Mouse (Mus musculus): ENCODE data around the gene Clip3. TPM values are rescaled to one million over a fixed set of nuclear protein-coding genes. Genes with fewer than 3 reads are reported as not detected.

The Clip3 gene
- polyA plus RNA-seq, 1 experiment: 3.3 TPM

- no peaks in the 10 kb centered on the region for H3K4me1 ChIP-seq (replicated peaks; ENCODE audit: control insufficient read depth, insufficient read depth, low read length)
- H3K27me3 ChIP-seq (ENCODE audit: control insufficient read depth, insufficient read depth, low read length): no peaks in the 10 kb centered on the region
- no peak for DNase-seq
- no peak overlapping the region for H3K27ac ChIP-seq (ENCODE audit: control insufficient read depth, insufficient read depth, low read length)
- WGBS: 89% methylated on average over 4 of the region's 4 CpGs
- TF ChIP-seq POLR2A (IDR thresholded peaks at IDR 0.05; ENCODE audit: control insufficient read depth, extremely low read depth, insufficient read depth, low read length, poor library complexity) (no peak), CTCF (IDR thresholded peaks at IDR 0.05; ENCODE audit: borderline replicate concordance, control insufficient read depth, extremely low read depth, insufficient read depth, low read length, poor library complexity) (no peak)
- H3K36me3 ChIP-seq (ENCODE audit: control insufficient read depth, insufficient read depth, low read length): no peaks in the 10 kb centered on the region; the same call in 1 of the 2 replicates
- no peak overlapping the region for H3K4me3 ChIP-seq (ENCODE audit: control insufficient read depth, insufficient read depth, low read length)
Observed at GRCm38 (mm10) chr7:30269641-30270040, 21.9 kb upstream of the Clip3 start.

GRCm38 (mm10) chr7:30274383-30274782, 17.1 kb upstream of the Clip3 start:
- H3K4me1 ChIP-seq (replicated peaks; ENCODE audit: control insufficient read depth, insufficient read depth, low read length): no peaks in the 10 kb centered on the region
- DNase-seq: no peak
- H3K27me3 ChIP-seq (ENCODE audit: control insufficient read depth, insufficient read depth, low read length): no peaks in the 10 kb centered on the region
- no peak overlapping the region for H3K4me3 ChIP-seq (ENCODE audit: control insufficient read depth, insufficient read depth, low read length)
- TF ChIP-seq POLR2A (IDR thresholded peaks at IDR 0.05; ENCODE audit: control insufficient read depth, extremely low read depth, insufficient read depth, low read length, poor library complexity) (no peak), CTCF (IDR thresholded peaks at IDR 0.05; ENCODE audit: borderline replicate concordance, control insufficient read depth, extremely low read depth, insufficient read depth, low read length, poor library complexity) (no peak)
- H3K27ac ChIP-seq (ENCODE audit: control insufficient read depth, insufficient read depth, low read length): no peak overlapping the region
- 94% methylated on average over 6 of the region's 6 CpGs for WGBS
- H3K36me3 ChIP-seq (ENCODE audit: control insufficient read depth, insufficient read depth, low read length): no peaks in the 10 kb centered on the region; the same call in 1 of the 2 replicates

GRCm38 (mm10) chr7:30278911-30279310, 12.6 kb upstream of the Clip3 start:
- WGBS: 64% methylated on average over 2 of the region's 2 CpGs

DNA sequence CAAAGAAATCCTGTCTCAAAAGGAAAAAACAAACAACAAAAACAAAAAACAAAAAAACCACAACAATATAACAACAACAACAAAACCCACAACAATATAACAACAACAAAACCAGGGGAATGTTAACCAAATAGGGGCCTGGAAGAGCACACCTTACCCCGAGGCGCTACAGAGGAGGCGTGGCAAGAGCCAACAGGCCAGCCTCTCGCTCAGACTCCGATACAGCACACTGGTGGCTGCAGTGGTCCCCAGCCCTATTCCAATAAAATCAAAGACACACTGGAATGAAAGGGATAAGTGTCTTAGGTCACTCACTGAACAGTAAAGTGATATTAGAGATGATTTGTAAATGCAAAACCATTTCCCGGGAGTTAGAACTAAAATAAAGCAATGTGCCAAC, 12.0 kb upstream of the Clip3 start:
- peaks cover 9% of the 10 kb centered on the region for H3K4me1 ChIP-seq (replicated peaks; ENCODE audit: control insufficient read depth, insufficient read depth, low read length)
- no peaks in the 10 kb centered on the region for H3K36me3 ChIP-seq (ENCODE audit: control insufficient read depth, insufficient read depth, low read length)
- H3K27ac ChIP-seq (ENCODE audit: control insufficient read depth, insufficient read depth, low read length): no peak overlapping the region
- H3K27me3 ChIP-seq (ENCODE audit: control insufficient read depth, insufficient read depth, low read length): no peaks in the 10 kb centered on the region
- no peak for TF ChIP-seq CTCF (IDR thresholded peaks at IDR 0.05; ENCODE audit: borderline replicate concordance, control insufficient read depth, extremely low read depth, insufficient read depth, low read length, poor library complexity)
- no peak for TF ChIP-seq POLR2A (IDR thresholded peaks at IDR 0.05; ENCODE audit: control insufficient read depth, extremely low read depth, insufficient read depth, low read length, poor library complexity)
- no peak for DNase-seq
- WGBS: 3% methylated on average over 6 of the region's 6 CpGs
- peak overlapping the region; percentile 61 for H3K4me3 ChIP-seq (ENCODE audit: control insufficient read depth, insufficient read depth, low read length)

More at GRCm38 (mm10) chr7:30278911-30279310, 12.6 kb upstream of the Clip3 start:
- DNase-seq: no peak
- Histone ChIP-seq H3K27me3 (ENCODE audit: control insufficient read depth, insufficient read depth, low read length) (no peaks in the 10 kb centered on the region), H3K27ac (ENCODE audit: control insufficient read depth, insufficient read depth, low read length) (no peak overlapping the region), H3K4me1 (replicated peaks; ENCODE audit: control insufficient read depth, insufficient read depth, low read length) (peaks cover 9% of the 10 kb centered on the region), H3K4me3 (ENCODE audit: control insufficient read depth, insufficient read depth, low read length) (no peak overlapping the region), H3K36me3 (ENCODE audit: control insufficient read depth, insufficient read depth, low read length) (no peaks in the 10 kb centered on the region)
- no peak for TF ChIP-seq CTCF (IDR thresholded peaks at IDR 0.05; ENCODE audit: borderline replicate concordance, control insufficient read depth, extremely low read depth, insufficient read depth, low read length, poor library complexity)
- no peak for TF ChIP-seq POLR2A (IDR thresholded peaks at IDR 0.05; ENCODE audit: control insufficient read depth, extremely low read depth, insufficient read depth, low read length, poor library complexity)

GRCm38 (mm10) chr7:30279951-30280669, 11.4 kb upstream of the Clip3 start, which contains the start of the genes Thap8 and Wdr62:
Gene Thap8, plus strand, starts transcription at chr7:30280094.
Gene Wdr62, minus strand, starts transcription at chr7:30280419.
- peak within 1 kb of the TSS; percentile 85 for H3K27ac ChIP-seq (ENCODE audit: control insufficient read depth, insufficient read depth, low read length)
- peak; percentile 90 for DNase-seq
- H3K27me3 ChIP-seq (ENCODE audit: control insufficient read depth, insufficient read depth, low read length): no peaks in the 10 kb centered on the region
- peaks cover 9% of the 10 kb centered on the region for H3K4me1 ChIP-seq (replicated peaks; ENCODE audit: control insufficient read depth, insufficient read depth, low read length)
- peak within 1 kb of the TSS; percentile 61 for H3K4me3 ChIP-seq (ENCODE audit: control insufficient read depth, insufficient read depth, low read length)
- 0 out of 2 replicates have a peak, but pooled peaks have one; percentile 35 for TF ChIP-seq POLR2A (IDR thresholded peaks at IDR 0.05; ENCODE audit: control insufficient read depth, extremely low read depth, insufficient read depth, low read length, poor library complexity)
- no peak for TF ChIP-seq CTCF (IDR thresholded peaks at IDR 0.05; ENCODE audit: borderline replicate concordance, control insufficient read depth, extremely low read depth, insufficient read depth, low read length, poor library complexity)
- H3K36me3 ChIP-seq (ENCODE audit: control insufficient read depth, insufficient read depth, low read length): no peaks in the 10 kb centered on the region
- WGBS: under 1% methylated on average over 49 of the region's 49 CpGs

GRCm38 (mm10) chr7:30280670-30281138, 10.8 kb upstream of the Clip3 start:
- TF ChIP-seq POLR2A (IDR thresholded peaks at IDR 0.05; ENCODE audit: control insufficient read depth, extremely low read depth, insufficient read depth, low read length, poor library complexity) (0 out of 2 replicates have a peak, but pooled peaks have one; percentile 21), CTCF (IDR thresholded peaks at IDR 0.05; ENCODE audit: borderline replicate concordance, control insufficient read depth, extremely low read depth, insufficient read depth, low read length, poor library complexity) (no peak)
- no peaks in the 10 kb centered on the region for H3K36me3 ChIP-seq (ENCODE audit: control insufficient read depth, insufficient read depth, low read length)
- peak overlapping the region; percentile 85 for H3K27ac ChIP-seq (ENCODE audit: control insufficient read depth, insufficient read depth, low read length)
- H3K27me3 ChIP-seq (ENCODE audit: control insufficient read depth, insufficient read depth, low read length): no peaks in the 10 kb centered on the region
- peaks cover 9% of the 10 kb centered on the region for H3K4me1 ChIP-seq (replicated peaks; ENCODE audit: control insufficient read depth, insufficient read depth, low read length)
- under 1% methylated on average over 20 of the region's 20 CpGs for WGBS
- peak; percentile 69 for DNase-seq
- peak overlapping the region; percentile 59 for H3K4me3 ChIP-seq (ENCODE audit: control insufficient read depth, insufficient read depth, low read length)
